Mouse (Mus musculus): Measurements from ENCODE around the gene Drd1. TPM values are rescaled to one million over a fixed set of nuclear protein-coding genes. Genes with fewer than 3 reads are reported as not detected.

The Drd1 gene
- polyA plus RNA-seq (2015; fragmentation: Illumina TruSeq; extraction: RNeasy Lipid Tissue Mini Kit (QIAGEN cat#74804); ENCODE audit: insufficient read depth, low replicate concordance) = 0.37 TPM

DNA sequence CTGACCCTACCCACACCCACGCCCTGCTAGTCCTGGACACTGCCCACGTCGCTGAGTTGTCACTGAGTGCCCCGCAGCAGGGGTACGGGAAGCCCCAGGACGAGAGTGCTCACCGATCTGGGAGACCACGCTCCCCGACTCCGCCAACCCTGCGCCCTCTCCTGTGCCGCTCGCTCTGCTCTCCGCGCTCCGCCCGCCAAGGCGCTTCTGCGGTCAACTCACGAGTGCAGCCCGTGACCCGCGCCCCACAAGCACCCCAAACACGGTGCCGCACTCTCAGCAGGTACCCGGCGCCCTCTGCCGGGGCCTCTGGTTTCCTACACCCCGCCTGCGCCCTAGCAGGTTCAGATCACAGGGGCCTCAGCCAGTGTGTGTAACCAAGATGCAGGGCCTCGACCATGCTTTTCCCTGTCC lies at the start of gene Drd1:
Gene Drd1 (minus strand): TSS at position 258 of the 414 bp plus-strand sequence.

DNA sequence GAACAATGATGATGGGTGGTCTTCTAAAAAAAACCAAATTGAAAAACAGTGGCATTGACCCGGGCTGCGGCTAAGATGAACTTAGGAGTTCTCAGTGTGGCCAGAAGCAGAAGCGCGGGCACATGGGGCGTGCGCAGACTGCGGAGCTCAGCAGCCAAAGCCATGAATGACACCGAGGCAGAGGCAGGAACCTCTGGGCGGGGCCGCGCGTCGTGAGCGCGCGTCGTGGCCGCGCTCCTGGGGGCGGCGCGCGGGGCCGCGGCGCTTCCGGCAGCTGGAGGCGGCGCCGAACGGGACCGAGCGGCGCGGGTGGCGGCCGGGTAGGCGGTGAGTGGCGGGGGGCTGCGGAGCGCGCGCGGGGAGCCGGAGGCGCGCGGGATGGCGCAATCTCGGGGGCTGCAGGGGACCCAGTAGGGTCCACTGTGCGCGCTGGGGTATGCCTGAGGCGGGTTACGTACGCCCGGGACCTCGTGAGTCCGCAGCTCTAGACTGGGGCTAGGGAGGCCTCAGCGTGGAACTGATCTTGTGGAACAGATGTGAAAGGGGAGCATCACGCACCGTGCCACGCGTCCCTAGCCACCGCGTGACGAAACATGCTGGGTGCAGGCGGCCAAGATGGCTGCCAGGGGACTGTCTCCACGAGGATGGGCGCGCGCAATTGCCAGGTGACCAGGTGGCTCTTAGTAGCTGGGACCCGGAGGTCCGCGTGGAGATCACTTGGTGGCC lies 16.3 kb upstream of the Drd1 start, which contains the start of gene Sfxn1:
Gene Sfxn1 (plus strand): TSS at position 264 of the 726 bp plus-strand sequence.

Other genes starting within 250 kb of the Drd1 start
- gene Sfxn1, start 16.2 kb upstream of the Drd1 start, polyA plus RNA-seq (2015; fragmentation: Illumina TruSeq; extraction: RNeasy Lipid Tissue Mini Kit (QIAGEN cat#74804); ENCODE audit: insufficient read depth, low replicate concordance) = 41.4 TPM
- 7.4 TPM for gene Hrh2, start 136.4 kb upstream of the Drd1 start, polyA plus RNA-seq (2015; fragmentation: Illumina TruSeq; extraction: RNeasy Lipid Tissue Mini Kit (QIAGEN cat#74804); ENCODE audit: insufficient read depth, low replicate concordance)